Mouse (Mus musculus): ENCODE data around the gene Krtcap2.

Krtcap2 gene

GRCm38 (mm10) chr3:89247466-89247865 is 1.7 kb downstream of the Krtcap2 start:
- DNase-seq (ENCODE audit: low spot score), result no peak

GRCm38 (mm10) chr3:89250435-89251040 is 4.8 kb downstream of the Krtcap2 start:
- DNase-seq (ENCODE audit: low spot score), result no peak

GRCm38 (mm10) chr3:89251365-89251895 is 5.7 kb downstream of the Krtcap2 start:
- DNase-seq (ENCODE audit: low spot score), result no peak

- DNase-seq (ENCODE audit: low spot score), result no peak
Measured at GRCm38 (mm10) chr3:89254994-89255393, 9.2 kb downstream of the Krtcap2 start.

GRCm38 (mm10) chr3:89256177-89256576 is 10.4 kb downstream of the Krtcap2 start:
- no peak for DNase-seq (ENCODE audit: low spot score)

- DNase-seq (ENCODE audit: low spot score), result no peak
Measured at GRCm38 (mm10) chr3:89259076-89259475, 13.3 kb downstream of the Krtcap2 start, which contains the start of gene Dpm3. Gene Dpm3, plus strand, starts transcription at chr3:89259358.

GRCm38 (mm10) chr3:89260211-89260610 is 14.4 kb downstream of the Krtcap2 start:
- no peak for DNase-seq (ENCODE audit: low spot score)

- DNase-seq (ENCODE audit: low spot score), result no peak
Measured at GRCm38 (mm10) chr3:89262417-89262816, 16.7 kb downstream of the Krtcap2 start.

- no peak for DNase-seq (ENCODE audit: low spot score)
Measured at GRCm38 (mm10) chr3:89266439-89266893, 20.7 kb downstream of the Krtcap2 start.

- DNase-seq (ENCODE audit: low spot score), result no peak
Measured at GRCm38 (mm10) chr3:89268916-89269315, 23.1 kb downstream of the Krtcap2 start.

- no peak for DNase-seq (ENCODE audit: low spot score)
Measured at GRCm38 (mm10) chr3:89270051-89270755, 24.4 kb downstream of the Krtcap2 start, which contains the start of gene Slc50a1. Gene Slc50a1, minus strand, starts transcription at chr3:89270570.

GRCm38 (mm10) chr3:89270891-89271290 is 25.1 kb downstream of the Krtcap2 start:
- DNase-seq (ENCODE audit: low spot score), result no peak

GRCm38 (mm10) chr3:89271760-89272159 is 26.0 kb downstream of the Krtcap2 start:
- DNase-seq (ENCODE audit: low spot score), result no peak

- no peak for DNase-seq (ENCODE audit: low spot score)
Measured at GRCm38 (mm10) chr3:89276061-89276460, 30.3 kb downstream of the Krtcap2 start.

- no peak for DNase-seq (ENCODE audit: low spot score)
Measured at GRCm38 (mm10) chr3:89277281-89278021, 31.7 kb downstream of the Krtcap2 start.

GRCm38 (mm10) chr3:89278107-89278506 is 32.3 kb downstream of the Krtcap2 start:
- no peak for DNase-seq (ENCODE audit: low spot score)

GRCm38 (mm10) chr3:89278643-89279042 is 32.9 kb downstream of the Krtcap2 start:
- DNase-seq (ENCODE audit: low spot score), result no peak

GRCm38 (mm10) chr3:89279153-89279890 is 33.6 kb downstream of the Krtcap2 start:
- no peak for DNase-seq (ENCODE audit: low spot score)

GRCm38 (mm10) chr3:89280050-89280605 is 34.4 kb downstream of the Krtcap2 start:
- no peak for DNase-seq (ENCODE audit: low spot score)

GRCm38 (mm10) chr3:89280606-89281511 is 35.1 kb downstream of the Krtcap2 start, which contains the start of gene Efna1:
Gene Efna1, minus strand, starts transcription at chr3:89281142.
- no peak for DNase-seq (ENCODE audit: low spot score)
